Mouse (Mus musculus) myocyte (in vitro differentiated cells): Measurements from ENCODE around the gene Cpn1. TPM values are rescaled to one million over a fixed set of nuclear protein-coding genes. Genes with fewer than 3 reads are reported as not detected.

Experiments
- H3K27me3 ChIP-seq: one replicate; pipeline ENCODE4 v1.6.1; 2011; ENCODE audit not compliant: control insufficient read depth, insufficient read depth, insufficient read length
- H3K36me3 ChIP-seq: one replicate; pipeline ENCODE4 v1.6.1; 2011; ENCODE audit not compliant: control insufficient read depth, insufficient read depth
- H3K4me2 ChIP-seq: one replicate; pipeline ENCODE4 v1.6.1; 2011; ENCODE audit warnings: low read depth, control low read depth
- H3K4me3 ChIP-seq: one replicate; pipeline ENCODE4 v1.5.1; 2011; ENCODE audit warnings: mild to moderate bottlenecking, control low read depth, moderate library complexity
- H3K79me2 ChIP-seq: one replicate; pipeline ENCODE4 v1.6.1; 2011; ENCODE audit not compliant: control insufficient read depth, insufficient read depth
- H3ac ChIP-seq: one replicate; pipeline ENCODE4 v1.6.1; 2011; ENCODE audit not compliant: control insufficient read depth, insufficient read length
- CEBPB ChIP-seq: IDR thresholded peaks from 2 replicates; pipeline ENCODE4 v1.6.1; 2011; ENCODE audit warnings: mild to moderate bottlenecking, moderate library complexity; ENCODE audit not compliant: poor library complexity, insufficient read depth, severe bottlenecking
- E2F4 ChIP-seq: IDR thresholded peaks from one replicate; pipeline ENCODE4 v1.6.1; 2011; ENCODE audit warnings: mild to moderate bottlenecking, control low read depth, moderate library complexity; ENCODE audit not compliant: insufficient read depth
- MAX ChIP-seq: IDR thresholded peaks from one replicate; pipeline ENCODE4 v1.6.1; 2011; ENCODE audit warnings: low read depth, mild to moderate bottlenecking, control low read depth
- MYOD1 ChIP-seq, 3 experiments: IDR thresholded peaks; one replicate each; pipeline ENCODE4 v1.6.1; 2011; ENCODE audit warnings: control low read depth in 2 of 3, low read depth in 2 of 3, mild to moderate bottlenecking in 2 of 3, moderate library complexity in 1 of 3; ENCODE audit not compliant: insufficient read length in 2 of 3, control insufficient read depth in 1 of 3
- MYOG ChIP-seq, 3 experiments: IDR thresholded peaks; one replicate each; pipeline ENCODE4 v1.6.1; 2011; ENCODE audit warnings: control low read depth in 2 of 3, low read depth in 2 of 3, mild to moderate bottlenecking in 2 of 3; ENCODE audit not compliant: insufficient read length in 2 of 3, control insufficient read depth in 1 of 3, insufficient read depth in 1 of 3
- POLR2A ChIP-seq: IDR thresholded peaks from one replicate; pipeline ENCODE4 v1.6.1; 2011; ENCODE audit warnings: low read depth, mild to moderate bottlenecking, control low read depth, moderate library complexity; ENCODE audit not compliant: insufficient read length
- POLR2AphosphoS2 ChIP-seq: IDR thresholded peaks from one replicate; pipeline ENCODE4 v1.6.1; 2011; ENCODE audit warnings: low read depth, control low read depth; ENCODE audit not compliant: insufficient read length
- REST ChIP-seq: IDR thresholded peaks from one replicate; pipeline ENCODE4 v1.6.1; 2011; ENCODE audit warnings: mild to moderate bottlenecking, control low read depth, moderate library complexity; ENCODE audit not compliant: insufficient read depth, insufficient read length
- SRF ChIP-seq: IDR thresholded peaks from one replicate; pipeline ENCODE4 v1.6.1; 2011; ENCODE audit warnings: low read depth; ENCODE audit not compliant: control insufficient read depth, insufficient read length
- TCF12 ChIP-seq: IDR thresholded peaks from one replicate; pipeline ENCODE4 v1.6.1; 2011; ENCODE audit warnings: mild to moderate bottlenecking, control low read depth; ENCODE audit not compliant: poor library complexity, insufficient read depth, severe bottlenecking
- TCF3 ChIP-seq: IDR thresholded peaks from one replicate; pipeline ENCODE4 v1.6.1; 2011; ENCODE audit warnings: low read depth, control low read depth; ENCODE audit not compliant: insufficient read length
- USF1 ChIP-seq: IDR thresholded peaks from one replicate; pipeline ENCODE4 v1.6.1; 2011; ENCODE audit warnings: low read depth, mild to moderate bottlenecking, control low read depth, moderate library complexity
- polyA plus RNA-seq: library from polyadenylated mRNA; unstranded; fragments of >200 nt; fragmentation: generic; extraction: Trizol; gene quantifications from one replicate; pipeline ENCODE4 v1.2.1, GENCODE M21; 2012; ENCODE audit warnings: missing spikeins

The Cpn1 gene
- polyA plus RNA-seq, 1 experiment, result not detected

DNA sequence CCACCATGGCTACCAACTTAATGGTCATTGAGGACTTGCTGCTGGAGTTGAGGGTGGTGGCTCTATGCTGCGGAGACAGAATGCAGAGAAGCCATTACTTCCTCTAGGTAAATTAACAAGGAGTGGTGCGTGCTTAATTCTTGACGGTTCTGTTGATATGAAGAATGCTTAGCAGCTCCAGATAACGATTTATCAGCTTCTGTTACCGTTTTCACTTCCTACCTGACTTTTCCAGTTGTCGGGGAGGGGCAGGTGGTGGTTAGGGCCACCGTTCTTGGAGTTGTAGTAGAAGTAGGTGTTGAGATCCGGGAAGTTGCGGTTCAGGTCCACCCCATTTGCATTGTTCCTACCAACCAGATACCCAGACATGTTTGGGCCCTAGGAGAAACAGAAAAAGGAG, 12.6 kb downstream of the Cpn1 start:
- Histone ChIP-seq H3ac (no peak overlapping the region), H3K27me3 (no peaks in the 10 kb centered on the region)
- TF ChIP-seq REST (no peak), SRF (no peak), E2F4 (no peak), CEBPB (no peak), MYOG (IDR thresholded peaks at IDR 0.05; ENCODE audit: control insufficient read depth in 1 of 3, insufficient read depth in 1 of 3, insufficient read length in 2 of 3, low read depth in 2 of 3) (no peak), USF1 (no peak), POLR2A (no peak), POLR2AphosphoS2 (no peak), TCF12 (no peak), MYOD1 (IDR thresholded peaks at IDR 0.05; ENCODE audit: control insufficient read depth in 1 of 3, insufficient read length in 2 of 3, low read depth in 2 of 3) (no peak), MAX (no peak), TCF3 (no peak)

DNA sequence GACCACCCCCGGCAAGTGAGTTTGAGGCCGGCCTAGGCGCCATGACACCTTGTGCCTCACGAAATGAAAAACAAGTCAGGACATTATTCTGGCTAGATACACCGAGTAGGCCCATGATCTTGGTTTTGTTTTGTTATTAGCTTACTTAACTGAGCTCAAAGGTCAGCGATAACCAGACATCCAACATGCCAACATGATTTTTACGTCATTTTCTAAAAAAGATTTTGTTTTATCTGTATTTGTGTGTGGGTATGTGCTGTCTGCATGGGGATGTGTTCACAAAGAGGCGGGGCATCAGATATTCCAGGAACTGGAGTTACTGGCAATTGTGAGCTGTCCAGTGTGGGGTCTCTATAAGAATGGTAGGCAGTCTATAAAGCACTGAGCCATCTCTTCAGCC, 14.2 kb downstream of the Cpn1 start:
- Histone ChIP-seq H3K27me3 (no peaks in the 10 kb centered on the region), H3K4me2 (no peak overlapping the region), H3K79me2 (no peaks in the 10 kb centered on the region), H3K36me3 (no peaks in the 10 kb centered on the region), H3ac (no peak overlapping the region), H3K4me3 (no peak overlapping the region)
- TF ChIP-seq E2F4 (no peak), REST (no peak), MAX (no peak), TCF12 (no peak), TCF3 (no peak), POLR2AphosphoS2 (no peak), MYOG (IDR thresholded peaks at IDR 0.05; ENCODE audit: control insufficient read depth in 1 of 3, insufficient read depth in 1 of 3, insufficient read length in 2 of 3, low read depth in 2 of 3) (no peak), CEBPB (no peak), POLR2A (no peak), MYOD1 (IDR thresholded peaks at IDR 0.05; ENCODE audit: control insufficient read depth in 1 of 3, insufficient read length in 2 of 3, low read depth in 2 of 3) (no peak), SRF (no peak), USF1 (no peak)

More for the DNA sequence above, 12.6 kb downstream of the Cpn1 start:
- Histone ChIP-seq H3K79me2 (no peaks in the 10 kb centered on the region), H3K36me3 (no peaks in the 10 kb centered on the region), H3K4me3 (no peak overlapping the region), H3K4me2 (no peak overlapping the region)

GRCm38 (mm10) chr19:43968436-43969026, 17.8 kb downstream of the Cpn1 start:
- no peaks in the 10 kb centered on the region for H3K79me2 ChIP-seq
- H3K4me2 ChIP-seq, result no peak overlapping the region
- TF ChIP-seq USF1 (no peak), MYOG (IDR thresholded peaks at IDR 0.05; ENCODE audit: control insufficient read depth in 1 of 3, insufficient read depth in 1 of 3, insufficient read length in 2 of 3, low read depth in 2 of 3) (no peak), POLR2AphosphoS2 (no peak), REST (no peak), SRF (no peak), TCF12 (no peak), MAX (no peak), CEBPB (no peak), MYOD1 (IDR thresholded peaks at IDR 0.05; ENCODE audit: control insufficient read depth in 1 of 3, insufficient read length in 2 of 3, low read depth in 2 of 3) (no peak), E2F4 (no peak), TCF3 (no peak), POLR2A (no peak)
- no peak overlapping the region for H3ac ChIP-seq
- H3K36me3 ChIP-seq, result no peaks in the 10 kb centered on the region
- no peaks in the 10 kb centered on the region for H3K27me3 ChIP-seq
- H3K4me3 ChIP-seq, result no peak overlapping the region

DNA sequence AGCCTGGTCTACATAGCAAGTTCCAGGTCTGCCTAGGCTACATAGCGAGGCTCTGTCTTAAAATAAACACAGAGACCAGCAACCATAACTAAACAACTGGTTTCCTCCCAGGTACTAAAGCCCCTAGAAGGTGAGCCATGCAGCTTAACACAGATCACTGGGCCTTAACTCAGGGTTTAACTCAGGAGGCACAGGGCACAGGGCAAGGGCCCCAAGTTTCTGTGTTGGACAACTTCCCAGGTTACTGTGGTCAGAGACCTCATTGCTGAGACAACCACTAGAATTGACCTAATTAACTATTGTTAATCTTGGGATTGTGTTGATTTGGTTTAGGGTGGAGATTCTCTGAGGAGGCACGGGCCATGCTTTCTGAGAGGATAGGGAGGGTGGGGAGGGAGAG, 19.9 kb downstream of the Cpn1 start:
- no peak overlapping the region for H3ac ChIP-seq
- no peaks in the 10 kb centered on the region for H3K79me2 ChIP-seq
- H3K36me3 ChIP-seq, result no peaks in the 10 kb centered on the region
- H3K4me3 ChIP-seq, result no peak overlapping the region
- TF ChIP-seq MYOD1 (IDR thresholded peaks at IDR 0.05; ENCODE audit: control insufficient read depth in 1 of 3, insufficient read length in 2 of 3, low read depth in 2 of 3), result no peak
- no peak for TF ChIP-seq USF1
- TF ChIP-seq TCF3, result no peak
- no peak for TF ChIP-seq E2F4
- TF ChIP-seq POLR2AphosphoS2, result no peak
- TF ChIP-seq MAX, result no peak
- TF ChIP-seq SRF, result no peak
- no peak for TF ChIP-seq TCF12
- TF ChIP-seq CEBPB, result no peak
- TF ChIP-seq POLR2A, result no peak
- no peak for TF ChIP-seq REST
- TF ChIP-seq MYOG (IDR thresholded peaks at IDR 0.05; ENCODE audit: control insufficient read depth in 1 of 3, insufficient read depth in 1 of 3, insufficient read length in 2 of 3, low read depth in 2 of 3), result no peak
- H3K27me3 ChIP-seq, result no peaks in the 10 kb centered on the region
- H3K4me2 ChIP-seq, result no peak overlapping the region
